Mouse (Mus musculus) kidney, adult 11 months (tissue): ENCODE data around the gene Ggps1.
"Not testable (repeated sequence)": the region's sequence is repeated elsewhere in the genome, so short reads cannot be mapped to it uniquely, and the experiment has no call there.

Experiments used
- DNase-seq: peaks from one replicate; pipeline ENCODE4 v3.0.0; 2022

Ggps1 gene

GRCm38 (mm10) chr13:14035875-14036630 is 27.2 kb downstream of the Ggps1 start:
- no peak for DNase-seq

GRCm38 (mm10) chr13:14035352-14035751 is 27.9 kb downstream of the Ggps1 start:
- DNase-seq = not testable (repeated sequence)

GRCm38 (mm10) chr13:14034073-14034348 is 29.3 kb downstream of the Ggps1 start:
- no peak for DNase-seq

- DNase-seq = no peak
Observed at GRCm38 (mm10) chr13:14033309-14034072, 29.8 kb downstream of the Ggps1 start.

GRCm38 (mm10) chr13:14026154-14026820 is 37.0 kb downstream of the Ggps1 start:
- DNase-seq = no peak

- DNase-seq = no peak
Observed at GRCm38 (mm10) chr13:14025554-14025953, 37.7 kb downstream of the Ggps1 start.

- not testable (repeated sequence) for DNase-seq
Observed at GRCm38 (mm10) chr13:14021417-14021816, 41.9 kb downstream of the Ggps1 start.

GRCm38 (mm10) chr13:14018852-14019251 is 44.4 kb downstream of the Ggps1 start:
- no peak for DNase-seq

- DNase-seq = no peak
Observed at GRCm38 (mm10) chr13:14018283-14018682, 45.0 kb downstream of the Ggps1 start.

- no peak for DNase-seq
Observed at GRCm38 (mm10) chr13:14015609-14016008, 47.7 kb downstream of the Ggps1 start.

GRCm38 (mm10) chr13:14014540-14014939 is 48.7 kb downstream of the Ggps1 start:
- DNase-seq = no peak

- no peak for DNase-seq
Observed at GRCm38 (mm10) chr13:14014001-14014400, 49.3 kb downstream of the Ggps1 start.

GRCm38 (mm10) chr13:14011454-14011995 is 51.8 kb downstream of the Ggps1 start:
- no peak for DNase-seq

GRCm38 (mm10) chr13:14006056-14006455 is 57.2 kb downstream of the Ggps1 start:
- no peak for DNase-seq

- DNase-seq = no peak
Observed at GRCm38 (mm10) chr13:14004999-14005398, 58.3 kb downstream of the Ggps1 start.

- no peak for DNase-seq
Observed at GRCm38 (mm10) chr13:14004086-14004485, 59.2 kb downstream of the Ggps1 start.

GRCm38 (mm10) chr13:14002706-14003105 is 60.6 kb downstream of the Ggps1 start:
- no peak for DNase-seq
